In the genomic region with DNA sequence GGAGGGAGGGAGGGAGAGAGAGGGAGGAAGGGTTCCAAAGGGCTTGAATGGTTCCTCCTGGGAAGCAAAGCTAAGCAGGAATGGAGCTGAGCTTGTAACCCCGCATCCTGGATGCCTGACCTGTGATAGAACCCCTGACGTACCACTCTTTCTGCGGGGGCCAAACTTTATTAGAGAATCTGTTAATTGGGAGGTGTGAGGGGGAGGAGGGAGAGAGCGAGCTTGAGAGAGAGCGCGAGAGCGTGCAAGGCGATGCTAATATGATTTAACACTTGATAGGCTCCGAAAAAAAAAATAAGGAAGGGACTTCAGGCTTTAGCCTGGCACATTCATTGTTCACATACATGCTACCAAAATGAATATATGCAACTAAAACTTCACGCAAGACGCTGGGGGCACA, we compare ENCODE assay signal across 12 mouse cellular contexts. TPM values are rescaled to one million over a fixed set of nuclear protein-coding genes. Genes with fewer than 3 reads are reported as not detected.
DNase-seq lines count a peak whose midpoint lies in the region; ATAC-seq lines count a peak whose summit lies in the region.
"Had no signal": no experiment of that assay in that cellular context is flagged by ENCODE, and none has a peak within 500 bp of the region (broad histone marks: within the 10 kb centered on the region; RNA-seq: fewer than 3 reads in every experiment).

No protein-coding gene starts in this region.

- no peak overlapping the region for H3K4me3 ChIP-seq in neural tube, embryonic 12.5 days
- H3K4me3 ChIP-seq in hindbrain, embryonic 10.5 days: no peak overlapping the region
- H3K4me3 ChIP-seq in midbrain, embryonic 12.5 days: 0 out of 2 replicates have a peak overlapping the region, but pooled peaks have one; percentile 0
- H3K4me3 ChIP-seq: liver, embryonic 13.5 days had no signal

- intact Hi-C loops in left cerebral cortex, postnatal 14 days (cut with DNase I): no loop called here

- ATAC-seq in neural tube, embryonic 12.5 days (ENCODE audit: low FRiP score, low read depth): no peak
- no peak for ATAC-seq in midbrain, embryonic 12.5 days (ENCODE audit: low FRiP score, low read depth)
- no peak for ATAC-seq in monocyte, adult 5-6 weeks (replicated peaks; ENCODE audit: insufficient number of reproducible peaks, low FRiP score, low TSS enrichment, poor library complexity, severe bottlenecking)

- H3K4me2 ChIP-seq in neural tube, embryonic 12.5 days (replicated peaks): 0 out of 2 replicates have a peak overlapping the region, but pooled peaks have one; percentile 12
- peak overlapping the region; percentile 29 for H3K4me2 ChIP-seq in midbrain, embryonic 12.5 days (replicated peaks)
- H3K4me2 ChIP-seq: liver, embryonic 13.5 days had no signal

- H3K36me3 ChIP-seq in neural tube, embryonic 12.5 days: no peaks in the 10 kb centered on the region
- H3K36me3 ChIP-seq in hindbrain, embryonic 10.5 days: no peaks in the 10 kb centered on the region
- H3K36me3 ChIP-seq in midbrain, embryonic 12.5 days: no peaks in the 10 kb centered on the region
- H3K36me3 ChIP-seq: liver, embryonic 13.5 days had no signal

- H3K9me3 ChIP-seq in neural tube, embryonic 12.5 days: no peaks in the 10 kb centered on the region
- H3K9me3 ChIP-seq in hindbrain, embryonic 10.5 days: no peaks in the 10 kb centered on the region
- H3K9me3 ChIP-seq in midbrain, embryonic 12.5 days: no peaks in the 10 kb centered on the region
- H3K9me3 ChIP-seq: liver, embryonic 13.5 days had no signal

- DNase-seq in neural tube, embryonic 10.5 days (ENCODE audit: extremely low spot score, low spot score): no peak
- no peak for DNase-seq in hindbrain, embryonic 10.5 days (ENCODE audit: low spot score)
- DNase-seq in left cerebral cortex, postnatal 14 days (ENCODE audit: low spot score in 2 of 2): no peak
- DNase-seq in thymus, postnatal 0 days (ENCODE audit: low spot score): no peak
- DNase-seq: adrenal gland, postnatal 36 days; kidney, adult 2 months; liver, embryonic 13.5 days; lung, postnatal 10 days; thymus, adult 2 months had no signal

- no peak overlapping the region for H3K27ac ChIP-seq in neural tube, embryonic 12.5 days
- peak overlapping the region; percentile 68 for H3K27ac ChIP-seq in hindbrain, embryonic 10.5 days
- H3K27ac ChIP-seq in midbrain, embryonic 12.5 days (replicated peaks): peak overlapping the region; percentile 49; the same call in 1 of the 2 replicates
- H3K27ac ChIP-seq: liver, embryonic 13.5 days had no signal

- H3K9ac ChIP-seq in neural tube, embryonic 12.5 days: no peak overlapping the region
- H3K9ac ChIP-seq in midbrain, embryonic 12.5 days (replicated peaks): no peak overlapping the region
- H3K9ac ChIP-seq: liver, embryonic 13.5 days had no signal

- H3K4me1 ChIP-seq in neural tube, embryonic 12.5 days: peaks cover 12% of the 10 kb centered on the region; the same call in 1 of the 2 replicates
- H3K4me1 ChIP-seq in hindbrain, embryonic 10.5 days (replicated peaks): peaks cover 50% of the 10 kb centered on the region
- H3K4me1 ChIP-seq in midbrain, embryonic 12.5 days: peaks cover 21% of the 10 kb centered on the region

- 29% methylated on average over 11 of the region's 11 CpGs for WGBS in neural tube, embryonic 12.5 days
- 24% methylated on average over 11 of the region's 11 CpGs for WGBS in hindbrain, embryonic 10.5 days
- WGBS in midbrain, embryonic 12.5 days: 10% methylated on average over 11 of the region's 11 CpGs

- H3K27me3 ChIP-seq in neural tube, embryonic 12.5 days (replicated peaks): no peaks in the 10 kb centered on the region
- no peaks in the 10 kb centered on the region; the same call in 1 of the 2 replicates for H3K27me3 ChIP-seq in hindbrain, embryonic 10.5 days (ENCODE audit: insufficient read depth, poor library complexity, severe bottlenecking)
- H3K27me3 ChIP-seq in midbrain, embryonic 12.5 days: 0 out of 2 replicates have a peak, but pooled peaks cover 3% of the 10 kb centered on the region

RNA-seq across cellular contexts. Expression of a gene that starts 3.6 kb away (rescaled TPM):
- polyA plus RNA-seq in neural tube, embryonic 12.5 days (2016; fragmentation: Nextera tagmentation; extraction: Ambion mirVana): 67.6 and 74.8 TPM in 2 replicates
- polyA plus RNA-seq in hindbrain, embryonic 10.5 days (2016; fragmentation: Nextera tagmentation; extraction: Ambion mirVana): 33.3 and 47.9 TPM in 2 replicates
- 71.3 and 77.8 TPM in 2 replicates for polyA plus RNA-seq in midbrain, embryonic 12.5 days (2016; fragmentation: Nextera tagmentation; extraction: Ambion mirVana)
- 10 to 100 TPM; 80.7 to 83.7 TPM for total RNA-seq in left cerebral cortex, postnatal 14 days (2021)
- 87.9 to 137 TPM (median 113 TPM) in 3 replicates for total RNA-seq in monocyte, adult 5-6 weeks (2017)
- polyA plus RNA-seq in thymus, postnatal 0 days (2015; fragmentation: Nextera tagmentation; extraction: Ambion mirVana): 40.5 and 45.0 TPM in 2 replicates
